Mouse (Mus musculus) ES-E14 (cell line): ENCODE measurements around the gene Fcgr2b. TPM values are rescaled to one million over a fixed set of nuclear protein-coding genes. Genes with fewer than 3 reads are reported as not detected.

ENCODE experiments used
- DNase-seq: peaks from one replicate; pipeline ENCODE4 v3.0.0-alpha.2; 2013; ENCODE audit warnings: low read depth, low spot score
- H3K27ac ChIP-seq: 2 replicates; pipeline ENCODE4 v1.5.1; 2012; ENCODE audit warnings: low read depth, mild to moderate bottlenecking, low read length, moderate library complexity, mixed read lengths; ENCODE audit not compliant: poor library complexity, insufficient read depth, severe bottlenecking
- H3K36me3 ChIP-seq: 2 replicates; pipeline ENCODE4 v1.6.1; 2012; ENCODE audit warnings: mild to moderate bottlenecking, low read length, moderate library complexity, mixed read lengths; ENCODE audit not compliant: control insufficient read depth, poor library complexity, insufficient read depth, severe bottlenecking
- H3K4me1 ChIP-seq, 2 experiments: fragments of 150-350 bp in 1 of 2; sonication (generic) in 1 of 2; 2 replicates each; pipeline ENCODE4 v1.6.1; 2012; ENCODE audit warnings: low read length in 2 of 2, mild to moderate bottlenecking in 1 of 2, mixed read lengths in 1 of 2; ENCODE audit not compliant: control insufficient read depth in 2 of 2, insufficient read depth in 2 of 2, poor library complexity in 1 of 2
- H3K4me3 ChIP-seq, 2 experiments: fragments of 150-350 bp in 1 of 2; sonication (generic) in 1 of 2; 2 replicates each; pipeline ENCODE4 v1.5.1; 2012; ENCODE audit warnings: low read length in 2 of 2, low read depth in 1 of 2, mild to moderate bottlenecking in 1 of 2, mixed read lengths in 1 of 2; ENCODE audit not compliant: insufficient read depth in 1 of 2, poor library complexity in 1 of 2, severe bottlenecking in 1 of 2
- H3K9ac ChIP-seq: 2 replicates; pipeline ENCODE4 v1.6.1; 2012; ENCODE audit warnings: low read depth, mild to moderate bottlenecking, low read length, mixed read lengths; ENCODE audit not compliant: poor library complexity, insufficient read depth, severe bottlenecking
- H3K9me3 ChIP-seq: fragments of 150-350 bp; sonication (generic); 2 replicates; pipeline ENCODE4 v1.6.1; 2012; ENCODE audit warnings: low read depth, mild to moderate bottlenecking, low read length; ENCODE audit not compliant: control insufficient read depth, insufficient read depth
- CHD2 ChIP-seq: IDR thresholded peaks from 2 replicates; pipeline ENCODE4 v1.6.1; 2014; ENCODE audit warnings: mild to moderate bottlenecking, low read depth, low read length, inconsistent platforms
- HCFC1 ChIP-seq: IDR thresholded peaks from 2 replicates; pipeline ENCODE4 v1.6.1; 2012; ENCODE audit warnings: low read length, inconsistent platforms, borderline replicate concordance; ENCODE audit not compliant: insufficient read depth
- MAFK ChIP-seq: IDR thresholded peaks from 2 replicates; pipeline ENCODE4 v1.6.1; 2014; ENCODE audit warnings: mild to moderate bottlenecking, low read depth, low read length, inconsistent platforms; ENCODE audit not compliant: insufficient read depth
- ZC3H11A ChIP-seq: IDR thresholded peaks from 2 replicates; pipeline ENCODE4 v1.6.1; 2012; ENCODE audit warnings: low read depth, mild to moderate bottlenecking, inconsistent platforms, low read length, borderline replicate concordance
- ZNF384 ChIP-seq: IDR thresholded peaks from 2 replicates; pipeline ENCODE4 v1.6.1; 2012; ENCODE audit warnings: low read depth, low read length, inconsistent platforms
- in situ Hi-C, 2 experiments: fragments of 600-800 bp; cut with MboI; formaldehyde crosslinking; loops; one replicate each; pipeline ENCODE4 v1.15.1; 2025; ENCODE audit warnings: low sequenced_read_pairs in 2 of 2, inconsistent platforms in 1 of 2; ENCODE audit not compliant: unreplicated experiment in 2 of 2
- total RNA-seq: library from RNA; depleted of rRNA; stranded (reverse); fragments of 300-350 nt; gene quantifications from 2 replicates; pipeline ENCODE4 v1.2.3, GENCODE M21; 2012

The Fcgr2b gene
- total RNA-seq, 1 experiment, result 2.4 TPM

GRCm38 (mm10) chr1:170996753-170997152, 20.4 kb upstream of the Fcgr2b start:
- Histone ChIP-seq H3K9me3 (no peaks in the 10 kb centered on the region), H3K4me1 (no peaks in the 10 kb centered on the region), H3K27ac (no peak overlapping the region), H3K36me3 (no peaks in the 10 kb centered on the region), H3K9ac (no peak overlapping the region), H3K4me3 (no peak overlapping the region)
- in situ Hi-C loops, result loop anchor here (5.0 to 25.0 kb wide), 2 partner anchors 99 to 109 kb away; partner anchors contain the start of genes Dusp12 (in 1 of the 2) and Gm26620 (in 1 of the 2)
- no peak for DNase-seq
- TF ChIP-seq ZNF384 (no peak), ZC3H11A (peak; percentile 65; the same call in 1 of the 2 replicates)

GRCm38 (mm10) chr1:170996034-170996433, 19.7 kb upstream of the Fcgr2b start:
- Histone ChIP-seq H3K9me3 (no peaks in the 10 kb centered on the region), H3K4me1 (no peaks in the 10 kb centered on the region), H3K4me3 (no peak overlapping the region), H3K36me3 (no peaks in the 10 kb centered on the region), H3K27ac (no peak overlapping the region), H3K9ac (no peak overlapping the region)
- DNase-seq, result no peak
- in situ Hi-C loops, result loop anchor here (5.0 to 25.0 kb wide), 2 partner anchors 99 to 109 kb away; partner anchors contain the start of genes Dusp12 (in 1 of the 2) and Gm26620 (in 1 of the 2)
- TF ChIP-seq CHD2 (no peak), ZC3H11A (no peak), ZNF384 (no peak), MAFK (no peak), HCFC1 (no peak)

GRCm38 (mm10) chr1:170992550-170992949, 16.2 kb upstream of the Fcgr2b start:
- no peaks in the 10 kb centered on the region for H3K9me3 ChIP-seq
- H3K9ac ChIP-seq, result no peak overlapping the region
- H3K27ac ChIP-seq, result no peak overlapping the region
- no peaks in the 10 kb centered on the region for H3K36me3 ChIP-seq
- no peak overlapping the region for H3K4me3 ChIP-seq
- TF ChIP-seq MAFK (no peak), ZC3H11A (peak; percentile 75), ZNF384 (no peak; the same call in 1 of the 2 replicates), HCFC1 (no peak), CHD2 (no peak)
- peak; percentile 54 for DNase-seq
- H3K4me1 ChIP-seq, result no peaks in the 10 kb centered on the region
- in situ Hi-C loops, result loop anchor here in 1 of 2 experiments (25.0 kb wide), 1 partner anchor 105 kb away; the partner anchor contains the start of genes Dusp12 and Gm26620

- DNase-seq, result no peak
- no peaks in the 10 kb centered on the region for H3K36me3 ChIP-seq
- H3K9ac ChIP-seq, result no peak overlapping the region
- H3K4me3 ChIP-seq, result no peak overlapping the region
- no peaks in the 10 kb centered on the region for H3K9me3 ChIP-seq
- no peaks in the 10 kb centered on the region for H3K4me1 ChIP-seq
- in situ Hi-C loops, result loop anchor here in 1 of 2 experiments (25.0 kb wide), 1 partner anchor 102 kb away; the partner anchor contains the start of genes Dusp12 and Gm26620
- no peak overlapping the region for H3K27ac ChIP-seq
- TF ChIP-seq CHD2, result no peak
- no peak for TF ChIP-seq ZC3H11A
Measured at GRCm38 (mm10) chr1:170989656-170990055, 13.3 kb upstream of the Fcgr2b start.

GRCm38 (mm10) chr1:170985861-170986260, 9.5 kb upstream of the Fcgr2b start:
- Histone ChIP-seq H3K9ac (no peak overlapping the region), H3K36me3 (no peaks in the 10 kb centered on the region), H3K9me3 (no peaks in the 10 kb centered on the region), H3K27ac (no peak overlapping the region), H3K4me3 (no peak overlapping the region), H3K4me1 (no peaks in the 10 kb centered on the region)
- DNase-seq, result no peak
- peak; percentile 91 for TF ChIP-seq MAFK
- TF ChIP-seq ZNF384, result no peak
- in situ Hi-C loops, result loop anchor here in 1 of 2 experiments (25.0 kb wide), 1 partner anchor 99 kb away; the partner anchor contains the start of genes Dusp12 and Gm26620
